Mouse (Mus musculus) megakaryocyte, embryonic 14.5 days (primary cell): Measurements from ENCODE around the gene Mogs.

Experiments used
- FLI1 ChIP-seq: IDR thresholded peaks from 2 replicates; pipeline ENCODE4 v1.6.1; 2012; ENCODE audit warnings: low read length, inconsistent platforms, mixed read lengths
- GATA1 ChIP-seq: IDR thresholded peaks from 3 replicates; pipeline ENCODE4 v1.6.1; 2012; ENCODE audit warnings: mixed read lengths, low read length, inconsistent platforms, borderline replicate concordance

DNA sequence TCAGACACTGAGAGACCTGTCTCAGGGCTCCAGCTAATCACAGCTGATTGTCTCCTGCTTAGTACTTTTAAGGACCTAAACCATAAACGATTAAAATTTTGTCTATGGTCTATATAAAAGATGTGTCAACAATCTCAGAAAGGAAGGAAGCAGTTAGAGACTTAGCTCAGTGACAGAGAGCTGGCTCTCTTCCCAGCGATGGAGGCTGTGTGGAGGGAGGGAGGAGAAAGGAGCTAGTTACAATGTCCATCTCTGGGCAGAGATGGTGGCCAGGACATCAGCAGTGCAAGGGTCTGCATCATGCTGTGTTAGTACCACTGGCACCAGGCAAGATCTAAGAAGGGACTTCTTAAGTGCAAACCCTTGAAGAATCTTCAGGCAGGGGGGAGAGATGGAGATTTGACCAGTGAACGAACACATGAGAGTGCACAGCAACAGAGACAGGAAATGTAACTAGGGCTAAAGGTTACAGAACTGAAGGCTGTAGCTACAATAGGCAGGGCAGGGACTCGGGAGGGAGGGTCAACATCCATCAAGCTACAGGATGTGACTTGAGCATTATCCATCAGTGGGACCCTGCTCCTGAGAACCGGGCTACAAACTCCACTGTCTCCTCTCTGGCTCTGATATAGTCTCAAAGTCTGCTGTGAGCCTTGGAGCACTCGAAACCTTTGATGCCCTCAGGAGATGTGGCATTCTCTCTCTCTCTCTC, 22.7 kb upstream of the Mogs start:
- TF ChIP-seq GATA1: no peak
- no peak for TF ChIP-seq FLI1
